Mouse (Mus musculus): ENCODE data around the gene Il17c.

DNA sequence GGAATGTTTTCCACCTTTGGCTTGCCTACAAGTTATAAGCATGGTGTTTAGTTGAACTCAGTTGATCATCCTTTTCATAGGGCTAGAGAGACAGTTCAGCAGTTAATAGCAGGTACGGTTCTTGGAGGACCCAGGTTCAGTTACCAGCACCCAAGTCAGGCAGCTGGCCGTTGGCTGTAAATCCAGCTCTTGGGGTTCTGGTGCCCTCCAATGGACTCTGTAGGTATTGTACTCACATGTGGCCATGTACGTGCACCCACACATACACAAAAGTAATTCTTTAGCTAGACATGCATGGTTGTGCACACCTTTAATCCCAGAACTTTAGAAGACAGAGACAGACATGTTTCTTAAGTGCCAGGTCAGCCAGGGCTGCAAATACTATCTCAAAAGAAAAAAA, 32.5 kb upstream of the Il17c start:
- TF ChIP-seq CTCF (IDR thresholded peaks at IDR 0.05; ENCODE audit: borderline replicate concordance, control insufficient read depth, extremely low read depth, insufficient read depth, low read length, poor library complexity): no peak
- TF ChIP-seq POLR2A (IDR thresholded peaks at IDR 0.05; ENCODE audit: control insufficient read depth, extremely low read depth, insufficient read depth, low read length, poor library complexity): no peak

Measured in thymus, adult 2 months (tissue).